Mouse (Mus musculus) lung, embryonic 16.5 days (tissue): ENCODE measurements around the gene Il3. TPM values are rescaled to one million over a fixed set of nuclear protein-coding genes. Genes with fewer than 3 reads are reported as not detected.

ENCODE experiments used
- ATAC-seq: fragments of 200-750 bp; cut with Nextera tagmentation; 2 replicates; pipeline ENCODE4 v1.8.0; 2017; ENCODE audit warnings: low read depth, mild to moderate bottlenecking, moderate library complexity
- H3K27ac ChIP-seq: fragments of 300-500 bp; sonication (generic); 2 replicates; pipeline ENCODE4 v1.5.1; 2014; ENCODE audit warnings: mild to moderate bottlenecking, control low read depth, low read length
- H3K27me3 ChIP-seq: fragments of 300-500 bp; sonication (generic); 2 replicates; pipeline ENCODE4 v1.6.1; 2014; ENCODE audit warnings: low read depth, low read length, mixed read lengths; ENCODE audit not compliant: control insufficient read depth, insufficient read depth
- H3K36me3 ChIP-seq: fragments of 300-500 bp; sonication (generic); 2 replicates; pipeline ENCODE4 v1.6.1; 2014; ENCODE audit warnings: low read length; ENCODE audit not compliant: control insufficient read depth, insufficient read depth
- H3K4me1 ChIP-seq: fragments of 300-500 bp; sonication (generic); replicated peaks from 2 replicates; pipeline ENCODE4 v1.6.1; 2014; ENCODE audit warnings: low read length, mixed read lengths; ENCODE audit not compliant: control insufficient read depth, insufficient read depth
- H3K4me2 ChIP-seq: fragments of 300-500 bp; sonication (generic); 2 replicates; pipeline ENCODE4 v1.6.1; 2014; ENCODE audit warnings: low read depth, low read length, control low read depth
- H3K4me3 ChIP-seq: fragments of 300-500 bp; sonication (generic); 2 replicates; pipeline ENCODE4 v1.5.1; 2014; ENCODE audit warnings: mild to moderate bottlenecking, low read length, control low read depth
- H3K9ac ChIP-seq: fragments of 300-500 bp; sonication (generic); 2 replicates; pipeline ENCODE4 v1.6.1; 2014; ENCODE audit warnings: low read length, control low read depth
- H3K9me3 ChIP-seq: fragments of 300-500 bp; sonication (generic); 2 replicates; pipeline ENCODE4 v1.6.1; 2016; ENCODE audit warnings: low read length; ENCODE audit not compliant: control insufficient read depth
- WGBS: fragments of 180-500 bp; shearing (Covaris S2); extraction: QIAGEN DNeasy Blood & Tissue Kit; methylation state at CpG from one replicate; pipeline ENCODE4 v1.1.7; 2014; 5-methylcytosine and 5-hydroxymethylcytosine counted together
- polyA plus RNA-seq: library from polyadenylated mRNA; unstranded; fragments of >200 nt; fragmentation: Nextera tagmentation; extraction: Ambion mirVana; gene quantifications from 2 replicates; pipeline ENCODE4 v1.2.1, GENCODE M21; 2015

The Il3 gene
- not detected in 2 replicates for polyA plus RNA-seq

DNA sequence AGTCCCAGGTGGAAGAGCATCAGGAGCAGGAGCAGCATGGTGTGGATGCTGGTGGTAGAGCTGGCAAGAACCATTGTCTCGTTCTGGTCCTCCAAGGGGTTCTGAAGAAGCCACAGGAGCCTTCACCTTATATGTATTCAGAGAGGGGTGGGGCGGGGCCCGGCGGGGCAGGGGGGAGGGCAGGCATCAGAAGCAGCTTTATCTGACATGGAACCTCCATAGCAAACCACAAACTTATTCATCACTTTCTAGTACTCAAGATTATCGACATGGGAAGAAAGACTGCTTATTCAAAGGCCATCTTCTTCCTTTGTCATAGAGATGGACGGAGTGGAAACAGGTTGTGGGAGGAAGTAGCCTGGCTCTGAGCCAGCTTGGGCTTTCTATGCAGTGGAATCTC is at the start of gene Il3:
Il3 (minus strand) TSS at position 101 of the 400 bp plus-strand sequence.
- no peak within 1 kb of the TSS for H3K4me3 ChIP-seq
- no peak for ATAC-seq
- whole genome bisulfite sequencing: 77% methylated on average over 6 of the region's 6 CpGs
- H3K27ac ChIP-seq: no peak within 1 kb of the TSS
- H3K36me3 ChIP-seq: no peaks in the 10 kb centered on the region
- H3K27me3 ChIP-seq: no peaks in the 10 kb centered on the region
- no peak within 1 kb of the TSS for H3K9ac ChIP-seq
- H3K9me3 ChIP-seq: no peaks in the 10 kb centered on the region
- H3K4me1 ChIP-seq: no peaks in the 10 kb centered on the region
- H3K4me2 ChIP-seq: no peak within 1 kb of the TSS

- H3K9me3 ChIP-seq: no peaks in the 10 kb centered on the region
- 86% methylated on average over 5 of the region's 5 CpGs for WGBS
- no peaks in the 10 kb centered on the region for H3K36me3 ChIP-seq
- ATAC-seq: no peak
- no peak overlapping the region for H3K9ac ChIP-seq
- H3K27ac ChIP-seq: no peak overlapping the region
- no peak overlapping the region for H3K4me2 ChIP-seq
- H3K27me3 ChIP-seq: no peaks in the 10 kb centered on the region
- H3K4me3 ChIP-seq: no peak overlapping the region
- no peaks in the 10 kb centered on the region for H3K4me1 ChIP-seq
These were observed 48.3 kb upstream of the Il3 start for GRCm38 (mm10) chr11:54315336-54315735.

DNA sequence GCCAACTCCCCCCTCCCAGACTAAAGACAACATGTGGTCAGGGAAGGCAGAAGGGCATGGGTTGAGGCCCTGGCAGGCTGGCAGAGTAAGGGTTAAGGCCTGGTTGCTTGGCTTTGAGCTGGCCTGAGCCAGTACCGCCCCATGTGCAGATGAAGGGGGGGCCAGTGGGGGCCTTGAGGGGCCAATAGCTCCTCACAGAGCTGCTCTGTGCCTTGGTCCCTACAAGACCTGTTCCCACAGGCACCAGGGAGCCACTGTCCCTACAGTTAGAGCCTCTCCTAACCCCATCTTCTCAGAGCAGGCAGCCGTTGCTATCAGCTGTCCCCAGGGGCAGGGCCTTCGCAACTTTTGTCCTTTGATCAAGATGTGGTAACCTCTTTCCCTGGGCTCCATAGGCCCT is 47.7 kb upstream of the Il3 start:
- WGBS: 22% methylated on average over 3 of the region's 3 CpGs
- ATAC-seq: no peak
- H3K36me3 ChIP-seq: no peaks in the 10 kb centered on the region
- no peaks in the 10 kb centered on the region for H3K4me1 ChIP-seq
- no peak overlapping the region for H3K27ac ChIP-seq
- H3K27me3 ChIP-seq: no peaks in the 10 kb centered on the region
- H3K4me2 ChIP-seq: no peak overlapping the region
- H3K4me3 ChIP-seq: no peak overlapping the region
- H3K9ac ChIP-seq: no peak overlapping the region
- H3K9me3 ChIP-seq: no peaks in the 10 kb centered on the region

DNA sequence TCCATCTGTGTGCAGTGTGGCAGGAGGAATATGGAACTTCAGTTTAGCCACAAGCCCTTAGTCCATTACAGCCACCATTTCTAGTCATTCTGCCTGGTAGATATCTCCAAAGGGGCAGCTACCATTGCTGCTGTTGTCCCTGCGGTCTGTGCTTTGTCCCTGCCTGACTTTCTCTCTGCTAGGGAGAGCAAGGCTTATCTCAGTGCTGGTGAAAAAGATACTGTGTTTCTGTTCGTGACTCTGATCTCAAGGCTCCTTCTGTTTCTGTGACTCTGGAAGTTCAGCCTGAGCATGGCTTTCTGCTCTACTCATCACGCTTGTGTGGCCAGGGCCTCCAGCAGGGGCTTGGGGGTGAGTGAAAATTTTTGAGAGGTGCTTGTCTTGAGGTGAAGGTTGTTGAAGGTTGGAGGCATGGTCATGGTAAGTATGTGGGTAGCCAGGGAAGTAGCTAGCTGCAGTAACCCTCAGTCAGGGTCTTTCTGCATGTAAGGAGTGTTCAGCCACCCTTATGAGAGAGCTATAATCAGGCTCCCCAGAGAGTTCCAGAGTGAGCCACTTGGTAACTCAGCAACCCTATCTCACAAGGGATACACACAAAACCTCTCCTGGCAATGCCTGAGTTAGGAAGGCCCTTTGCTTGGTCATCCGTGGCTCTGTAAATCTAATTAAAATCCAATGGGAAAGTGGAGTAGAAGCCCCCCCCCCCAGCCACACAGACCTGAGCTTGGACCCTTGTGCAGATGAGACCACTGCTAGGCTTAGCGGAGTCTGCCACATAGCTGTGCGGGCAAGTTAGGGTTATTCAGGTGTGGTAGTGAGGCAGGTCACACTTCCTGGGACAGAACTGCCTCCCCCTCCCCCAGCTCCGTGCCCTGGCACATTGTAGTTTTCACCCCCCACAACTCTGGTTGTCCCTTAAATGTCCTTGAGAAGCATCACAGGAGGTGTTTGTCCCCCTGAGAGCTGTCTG is 46.6 kb upstream of the Il3 start:
- ATAC-seq: no peak
- no peak overlapping the region for H3K9ac ChIP-seq
- no peak overlapping the region for H3K27ac ChIP-seq
- 70% methylated on average over 7 of the region's 7 CpGs for WGBS
- no peaks in the 10 kb centered on the region for H3K9me3 ChIP-seq
- no peaks in the 10 kb centered on the region for H3K4me1 ChIP-seq
- H3K4me2 ChIP-seq: no peak overlapping the region
- H3K4me3 ChIP-seq: no peak overlapping the region
- no peaks in the 10 kb centered on the region for H3K27me3 ChIP-seq
- no peaks in the 10 kb centered on the region for H3K36me3 ChIP-seq

DNA sequence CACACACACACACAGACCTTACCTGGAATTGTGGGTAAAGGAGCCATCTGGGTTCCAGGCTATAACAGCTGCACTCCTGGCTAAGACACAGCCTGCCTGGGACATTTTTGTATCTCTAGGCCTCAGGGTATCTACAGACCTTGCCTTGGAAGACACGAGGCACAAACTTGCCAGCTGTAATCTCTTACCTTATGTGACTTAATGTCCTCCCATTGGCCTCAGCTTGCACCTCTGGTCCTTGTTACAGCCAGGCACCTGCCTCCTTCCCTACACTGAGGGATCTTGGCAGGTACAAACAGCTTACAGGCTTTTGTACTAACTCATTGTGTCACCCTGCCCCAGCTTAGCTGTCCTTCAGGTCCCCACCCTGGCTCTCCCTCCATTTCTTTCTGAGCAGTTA is 45.5 kb upstream of the Il3 start:
- Histone ChIP-seq H3K9me3 (no peaks in the 10 kb centered on the region), H3K4me2 (no peak overlapping the region), H3K27me3 (no peaks in the 10 kb centered on the region), H3K9ac (no peak overlapping the region), H3K4me3 (no peak overlapping the region), H3K4me1 (no peaks in the 10 kb centered on the region), H3K36me3 (no peaks in the 10 kb centered on the region), H3K27ac (no peak overlapping the region)
- ATAC-seq: no peak
- WGBS: 12% methylated on average over 1 of the region's 1 CpGs

- no peaks in the 10 kb centered on the region for H3K9me3 ChIP-seq
- H3K4me1 ChIP-seq: no peaks in the 10 kb centered on the region
- no peak for ATAC-seq
- no peak overlapping the region for H3K27ac ChIP-seq
- no peak overlapping the region for H3K4me3 ChIP-seq
- no peak overlapping the region for H3K4me2 ChIP-seq
- no peak overlapping the region for H3K9ac ChIP-seq
- H3K27me3 ChIP-seq: no peaks in the 10 kb centered on the region
- no peaks in the 10 kb centered on the region for H3K36me3 ChIP-seq
- 24% methylated on average over 5 of the region's 5 CpGs for WGBS
These were observed 44.9 kb upstream of the Il3 start for GRCm38 (mm10) chr11:54312021-54312420.

GRCm38 (mm10) chr11:54310588-54310987 is 43.5 kb upstream of the Il3 start:
- no peak overlapping the region for H3K9ac ChIP-seq
- WGBS: 49% methylated on average over 2 of the region's 2 CpGs
- no peak for ATAC-seq
- H3K36me3 ChIP-seq: no peaks in the 10 kb centered on the region
- H3K4me2 ChIP-seq: no peak overlapping the region
- H3K4me3 ChIP-seq: no peak overlapping the region
- H3K9me3 ChIP-seq: no peaks in the 10 kb centered on the region
- H3K27ac ChIP-seq: no peak overlapping the region
- H3K27me3 ChIP-seq: no peaks in the 10 kb centered on the region
- no peaks in the 10 kb centered on the region for H3K4me1 ChIP-seq

GRCm38 (mm10) chr11:54307139-54307816 is 40.2 kb upstream of the Il3 start:
- no peaks in the 10 kb centered on the region for H3K9me3 ChIP-seq
- H3K4me2 ChIP-seq: no peak overlapping the region
- H3K4me1 ChIP-seq: 0 out of 2 replicates have a peak, but pooled peaks cover 2% of the 10 kb centered on the region
- H3K36me3 ChIP-seq: no peaks in the 10 kb centered on the region
- ATAC-seq: no peak
- H3K27me3 ChIP-seq: peaks cover 9% of the 10 kb centered on the region
- no peak overlapping the region for H3K27ac ChIP-seq
- no peak overlapping the region for H3K4me3 ChIP-seq
- WGBS: 68% methylated on average over 7 of the region's 7 CpGs
- no peak overlapping the region for H3K9ac ChIP-seq

- Histone ChIP-seq H3K4me1 (0 out of 2 replicates have a peak, but pooled peaks cover 2% of the 10 kb centered on the region), H3K36me3 (no peaks in the 10 kb centered on the region), H3K4me2 (no peak overlapping the region), H3K27ac (no peak overlapping the region), H3K9ac (no peak overlapping the region), H3K27me3 (peaks cover 9% of the 10 kb centered on the region), H3K9me3 (no peaks in the 10 kb centered on the region), H3K4me3 (no peak overlapping the region)
- no peak for ATAC-seq
- WGBS: 69% methylated on average over 3 of the region's 3 CpGs
These were observed 38.3 kb upstream of the Il3 start for GRCm38 (mm10) chr11:54305331-54305730.
